Mouse (Mus musculus): ENCODE measurements around the gene Ptpn9. TPM values are rescaled to one million over a fixed set of nuclear protein-coding genes. Genes with fewer than 3 reads are reported as not detected.
A peak's percentile ranks its signal among the peaks of the same experiment; 100 is the strongest.

Ptpn9 gene
- polyA plus RNA-seq, 1 experiment: 15.0 TPM

DNA sequence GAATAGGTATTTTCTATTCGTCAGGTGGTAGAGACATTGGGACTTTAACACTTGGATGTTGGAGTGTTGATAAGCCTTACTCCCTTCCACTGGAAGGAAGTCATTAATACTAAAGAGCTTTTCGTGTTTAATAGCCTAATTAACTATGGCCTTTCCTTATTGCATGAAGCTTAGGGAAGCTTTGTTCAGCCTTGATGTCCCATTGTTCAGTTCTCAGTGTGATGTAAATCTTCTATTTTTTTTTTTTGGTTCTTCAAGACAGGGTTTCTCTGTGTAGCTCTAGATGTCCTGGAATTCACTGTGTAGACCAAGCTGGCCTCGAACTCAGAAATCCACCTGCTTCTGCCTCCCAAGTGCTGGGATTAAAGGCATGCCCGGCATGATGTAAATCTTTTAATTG is 18.2 kb downstream of the Ptpn9 start:
- H3K27ac ChIP-seq (ENCODE audit: control insufficient read depth, insufficient read depth, low read length): no peak overlapping the region
- no peak for TF ChIP-seq POLR2A (IDR thresholded peaks at IDR 0.05; ENCODE audit: control insufficient read depth, extremely low read depth, insufficient read depth, low read length, poor library complexity)
- TF ChIP-seq CTCF (IDR thresholded peaks at IDR 0.05; ENCODE audit: borderline replicate concordance, control insufficient read depth, extremely low read depth, insufficient read depth, low read length, poor library complexity): no peak
- H3K36me3 ChIP-seq (ENCODE audit: control insufficient read depth, insufficient read depth, low read length): no peaks in the 10 kb centered on the region
- no peaks in the 10 kb centered on the region for H3K4me1 ChIP-seq (replicated peaks; ENCODE audit: control insufficient read depth, insufficient read depth, low read length)
- no peak for DNase-seq
- 96% methylated on average over 4 of the region's 4 CpGs for WGBS
- no peaks in the 10 kb centered on the region for H3K27me3 ChIP-seq (ENCODE audit: control insufficient read depth, insufficient read depth, low read length)
- H3K4me3 ChIP-seq (ENCODE audit: control insufficient read depth, insufficient read depth, low read length): no peak overlapping the region

DNA sequence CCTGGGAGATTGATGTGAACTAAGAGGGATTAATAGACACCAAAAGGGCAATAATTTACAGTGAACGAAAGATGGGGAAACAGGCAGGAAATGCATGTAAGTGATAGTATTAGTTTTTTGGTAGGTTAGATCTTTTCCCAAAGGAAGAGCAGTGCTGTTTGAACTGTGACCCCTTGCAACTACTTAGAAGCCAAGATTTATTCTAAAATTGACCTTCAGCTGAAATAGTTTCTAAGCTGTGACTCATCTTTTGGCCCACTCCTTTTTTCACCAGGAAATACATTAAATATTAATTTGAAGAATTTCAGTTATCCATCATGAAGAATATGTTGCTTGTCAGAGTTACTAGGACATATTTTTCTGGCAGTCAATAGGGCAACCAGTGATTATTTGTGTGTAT is 19.0 kb downstream of the Ptpn9 start:
- Histone ChIP-seq H3K27me3 (ENCODE audit: control insufficient read depth, insufficient read depth, low read length) (no peaks in the 10 kb centered on the region), H3K36me3 (ENCODE audit: control insufficient read depth, insufficient read depth, low read length) (no peaks in the 10 kb centered on the region), H3K4me3 (ENCODE audit: control insufficient read depth, insufficient read depth, low read length) (no peak overlapping the region), H3K4me1 (replicated peaks; ENCODE audit: control insufficient read depth, insufficient read depth, low read length) (no peaks in the 10 kb centered on the region), H3K27ac (ENCODE audit: control insufficient read depth, insufficient read depth, low read length) (no peak overlapping the region)
- WGBS: 96% methylated on average over 1 of the region's 1 CpGs
- no peak for TF ChIP-seq CTCF (IDR thresholded peaks at IDR 0.05; ENCODE audit: borderline replicate concordance, control insufficient read depth, extremely low read depth, insufficient read depth, low read length, poor library complexity)
- TF ChIP-seq POLR2A (IDR thresholded peaks at IDR 0.05; ENCODE audit: control insufficient read depth, extremely low read depth, insufficient read depth, low read length, poor library complexity): no peak
- DNase-seq: no peak

DNA sequence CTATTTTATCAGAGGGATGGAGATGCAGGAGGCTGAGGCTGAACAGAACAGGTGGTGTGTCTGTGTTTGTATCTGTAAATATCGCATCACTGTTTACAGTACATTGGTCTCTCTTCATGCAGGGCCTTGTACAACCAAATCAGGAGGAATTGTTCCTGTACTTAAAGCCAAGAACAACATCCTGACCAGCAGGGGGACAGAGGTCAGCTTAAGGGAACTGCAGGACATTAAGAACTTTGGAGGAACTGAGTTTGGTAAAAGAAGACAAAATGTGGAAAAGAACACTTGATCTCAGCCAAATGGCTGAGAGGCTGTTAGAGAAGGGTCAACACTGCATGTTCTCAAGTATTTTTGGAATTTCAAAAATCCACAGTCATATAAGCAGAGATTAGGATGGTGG is 20.0 kb downstream of the Ptpn9 start:
- DNase-seq: no peak
- no peaks in the 10 kb centered on the region for H3K4me1 ChIP-seq (replicated peaks; ENCODE audit: control insufficient read depth, insufficient read depth, low read length)
- no peak overlapping the region for H3K27ac ChIP-seq (ENCODE audit: control insufficient read depth, insufficient read depth, low read length)
- no peak overlapping the region for H3K4me3 ChIP-seq (ENCODE audit: control insufficient read depth, insufficient read depth, low read length)
- no peaks in the 10 kb centered on the region for H3K27me3 ChIP-seq (ENCODE audit: control insufficient read depth, insufficient read depth, low read length)
- TF ChIP-seq CTCF (IDR thresholded peaks at IDR 0.05; ENCODE audit: borderline replicate concordance, control insufficient read depth, extremely low read depth, insufficient read depth, low read length, poor library complexity) (no peak), POLR2A (IDR thresholded peaks at IDR 0.05; ENCODE audit: control insufficient read depth, extremely low read depth, insufficient read depth, low read length, poor library complexity) (no peak)
- 97% methylated on average over 1 of the region's 1 CpGs for WGBS
- no peaks in the 10 kb centered on the region for H3K36me3 ChIP-seq (ENCODE audit: control insufficient read depth, insufficient read depth, low read length)

DNA sequence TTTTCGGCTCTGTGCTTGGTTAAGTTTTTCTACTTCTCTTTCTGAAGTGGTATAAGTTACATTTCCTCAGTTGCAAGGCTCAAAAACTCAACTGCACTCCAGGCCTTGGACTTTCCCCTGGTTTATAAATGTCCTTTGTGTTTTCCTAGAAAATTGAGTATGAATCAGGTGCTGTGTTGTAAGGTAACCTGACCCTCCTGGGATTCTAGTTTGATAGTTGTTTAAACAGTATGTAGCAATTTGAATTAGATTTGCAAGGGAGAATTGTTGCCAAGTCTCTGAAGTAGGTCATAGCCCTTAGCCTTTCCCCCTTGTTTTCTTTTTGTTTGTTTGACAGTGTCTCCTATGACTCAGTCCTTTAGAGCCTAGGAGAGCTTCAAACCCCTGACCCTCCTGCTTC is 22.9 kb downstream of the Ptpn9 start:
- no peaks in the 10 kb centered on the region for H3K36me3 ChIP-seq (ENCODE audit: control insufficient read depth, insufficient read depth, low read length)
- TF ChIP-seq POLR2A (IDR thresholded peaks at IDR 0.05; ENCODE audit: control insufficient read depth, extremely low read depth, insufficient read depth, low read length, poor library complexity) (no peak), CTCF (IDR thresholded peaks at IDR 0.05; ENCODE audit: borderline replicate concordance, control insufficient read depth, extremely low read depth, insufficient read depth, low read length, poor library complexity) (no peak)
- H3K27me3 ChIP-seq (ENCODE audit: control insufficient read depth, insufficient read depth, low read length): no peaks in the 10 kb centered on the region
- WGBS: 3% methylated on average over 1 of the region's 1 CpGs
- no peak overlapping the region for H3K27ac ChIP-seq (ENCODE audit: control insufficient read depth, insufficient read depth, low read length)
- DNase-seq: no peak
- H3K4me3 ChIP-seq (ENCODE audit: control insufficient read depth, insufficient read depth, low read length): no peak overlapping the region
- no peaks in the 10 kb centered on the region for H3K4me1 ChIP-seq (replicated peaks; ENCODE audit: control insufficient read depth, insufficient read depth, low read length)

DNA sequence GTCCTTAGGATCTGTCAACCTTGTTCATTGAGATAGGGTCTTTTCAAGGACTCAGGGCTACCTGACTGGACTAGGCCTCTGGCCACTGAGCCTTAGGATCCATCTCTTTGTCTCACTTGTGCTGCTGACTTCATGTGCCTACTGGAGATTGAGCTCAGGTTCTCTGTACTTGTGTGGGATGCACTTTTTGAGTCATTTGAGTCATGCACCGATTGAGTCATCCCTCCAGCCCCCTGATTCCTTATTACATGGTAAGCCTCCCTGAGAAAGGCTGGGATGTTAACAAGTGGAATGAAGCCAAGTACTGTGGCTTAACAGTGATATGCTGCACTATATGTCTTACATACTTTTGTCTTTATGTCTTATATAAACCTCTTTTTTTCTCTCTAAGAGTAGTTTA is 37.0 kb downstream of the Ptpn9 start:
- Histone ChIP-seq H3K27me3 (ENCODE audit: control insufficient read depth, insufficient read depth, low read length) (no peaks in the 10 kb centered on the region), H3K4me3 (ENCODE audit: control insufficient read depth, insufficient read depth, low read length) (no peak overlapping the region), H3K36me3 (ENCODE audit: control insufficient read depth, insufficient read depth, low read length) (no peaks in the 10 kb centered on the region; the same call in 1 of the 2 replicates), H3K27ac (ENCODE audit: control insufficient read depth, insufficient read depth, low read length) (no peak overlapping the region), H3K4me1 (replicated peaks; ENCODE audit: control insufficient read depth, insufficient read depth, low read length) (no peaks in the 10 kb centered on the region)
- TF ChIP-seq POLR2A (IDR thresholded peaks at IDR 0.05; ENCODE audit: control insufficient read depth, extremely low read depth, insufficient read depth, low read length, poor library complexity) (no peak), CTCF (IDR thresholded peaks at IDR 0.05; ENCODE audit: borderline replicate concordance, control insufficient read depth, extremely low read depth, insufficient read depth, low read length, poor library complexity) (no peak)
- DNase-seq: no peak
- WGBS: 82% methylated on average over 1 of the region's 1 CpGs

DNA sequence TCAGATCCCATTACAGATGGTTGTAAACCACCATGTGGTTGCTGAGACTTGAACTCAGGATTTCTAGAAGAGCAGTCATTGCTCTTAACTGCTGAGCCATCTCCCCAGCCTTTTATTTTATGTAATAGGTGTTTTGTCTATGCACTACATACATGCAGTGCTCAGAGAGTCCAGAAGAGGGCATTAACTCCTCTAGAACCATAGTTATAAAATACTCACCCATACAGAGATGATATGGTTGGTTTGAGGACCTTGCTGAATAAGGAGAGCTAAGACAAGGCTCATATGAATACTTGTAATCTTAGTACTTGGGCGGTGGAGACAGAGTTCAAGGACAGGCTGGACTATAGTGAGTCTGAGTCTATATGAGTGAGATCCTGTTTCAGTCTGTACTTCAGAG is 61.5 kb downstream of the Ptpn9 start:
- Histone ChIP-seq H3K4me3 (ENCODE audit: control insufficient read depth, insufficient read depth, low read length) (no peak overlapping the region), H3K27me3 (ENCODE audit: control insufficient read depth, insufficient read depth, low read length) (no peaks in the 10 kb centered on the region), H3K4me1 (replicated peaks; ENCODE audit: control insufficient read depth, insufficient read depth, low read length) (no peaks in the 10 kb centered on the region), H3K36me3 (ENCODE audit: control insufficient read depth, insufficient read depth, low read length) (no peaks in the 10 kb centered on the region), H3K27ac (ENCODE audit: control insufficient read depth, insufficient read depth, low read length) (no peak overlapping the region)
- TF ChIP-seq POLR2A (IDR thresholded peaks at IDR 0.05; ENCODE audit: control insufficient read depth, extremely low read depth, insufficient read depth, low read length, poor library complexity) (no peak), CTCF (IDR thresholded peaks at IDR 0.05; ENCODE audit: borderline replicate concordance, control insufficient read depth, extremely low read depth, insufficient read depth, low read length, poor library complexity) (no peak)
- peak; percentile 75 for DNase-seq
- WGBS: 85% methylated on average over 1 of the region's 1 CpGs

DNA sequence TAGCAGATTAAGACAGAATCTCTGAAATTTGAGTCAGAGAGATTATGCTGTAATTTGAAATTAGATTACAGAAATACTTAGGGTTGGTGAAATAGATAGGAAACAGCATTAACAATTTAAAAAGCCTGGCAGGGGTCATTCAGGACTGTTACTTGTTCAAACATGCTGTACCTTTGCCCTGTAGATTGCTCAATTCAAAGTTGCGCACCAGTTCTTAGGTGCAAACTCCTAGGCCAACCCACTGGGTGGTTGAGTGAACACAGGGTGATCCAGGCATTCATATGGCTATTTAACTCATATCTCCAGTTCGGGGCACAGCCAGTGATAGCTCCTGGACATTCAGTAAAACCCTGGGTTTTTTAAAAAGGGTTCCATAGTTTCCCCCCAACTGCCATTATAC is 69.4 kb downstream of the Ptpn9 start:
- H3K27me3 ChIP-seq (ENCODE audit: control insufficient read depth, insufficient read depth, low read length): no peaks in the 10 kb centered on the region
- no peak overlapping the region for H3K4me3 ChIP-seq (ENCODE audit: control insufficient read depth, insufficient read depth, low read length)
- no peaks in the 10 kb centered on the region for H3K4me1 ChIP-seq (replicated peaks; ENCODE audit: control insufficient read depth, insufficient read depth, low read length)
- H3K27ac ChIP-seq (ENCODE audit: control insufficient read depth, insufficient read depth, low read length): no peak overlapping the region
- DNase-seq: no peak
- no peaks in the 10 kb centered on the region for H3K36me3 ChIP-seq (ENCODE audit: control insufficient read depth, insufficient read depth, low read length)
- no peak for TF ChIP-seq POLR2A (IDR thresholded peaks at IDR 0.05; ENCODE audit: control insufficient read depth, extremely low read depth, insufficient read depth, low read length, poor library complexity)
- no peak for TF ChIP-seq CTCF (IDR thresholded peaks at IDR 0.05; ENCODE audit: borderline replicate concordance, control insufficient read depth, extremely low read depth, insufficient read depth, low read length, poor library complexity)
- WGBS: 93% methylated on average over 2 of the region's 2 CpGs

All from thymus, adult 2 months (tissue).